Mouse (Mus musculus) CH12.LX (cell line): ENCODE results near the gene Serpinf1. TPM values are rescaled to one million over a fixed set of nuclear protein-coding genes. Genes with fewer than 3 reads are reported as not detected.
A peak's percentile ranks its signal among the peaks of the same experiment; 100 is the strongest.

Experiments used
- DNase-seq: peaks from one replicate; pipeline ENCODE4 v3.0.0-alpha.2; 2013; ENCODE audit errors: extremely low read depth
- H3K27ac ChIP-seq: 2 replicates; pipeline ENCODE4 v1.5.1; 2012; ENCODE audit warnings: low read depth, mild to moderate bottlenecking, control low read depth, moderate library complexity; ENCODE audit not compliant: insufficient read depth
- H3K27me3 ChIP-seq: replicated peaks from 2 replicates; pipeline ENCODE3; 2012; ENCODE audit warnings: inconsistent platforms
- H3K36me3 ChIP-seq, 2 experiments: replicated peaks in 1 of 2; 2 replicates each; pipeline versions ENCODE3 to v1.6.1; 2012; ENCODE audit warnings: inconsistent platforms in 1 of 2, low read length in 1 of 2, mild to moderate bottlenecking in 1 of 2, mixed read lengths in 1 of 2, moderate library complexity in 1 of 2; ENCODE audit not compliant: control insufficient read depth in 1 of 2, insufficient read depth in 1 of 2
- H3K4me1 ChIP-seq, 2 experiments: 2 replicates each; pipeline ENCODE4 v1.6.1; 2012; ENCODE audit warnings: inconsistent platforms in 1 of 2, moderate library complexity in 1 of 2; ENCODE audit not compliant: insufficient read depth in 2 of 2, control insufficient read depth in 1 of 2
- H3K4me2 ChIP-seq: 2 replicates; pipeline ENCODE4 v1.6.1; 2012; ENCODE audit warnings: low read depth, mild to moderate bottlenecking, control low read depth; ENCODE audit not compliant: poor library complexity, insufficient read depth, severe bottlenecking
- H3K4me3 ChIP-seq, 3 experiments: fragments of 150-350 bp in 1 of 3; sonication (generic) in 1 of 3; replicated peaks in 1 of 3; 2 replicates each; pipeline versions ENCODE3 to v1.5.1; 2011 to 2012; ENCODE audit warnings: low read depth in 2 of 3, low read length in 2 of 3, mild to moderate bottlenecking in 2 of 3, moderate library complexity in 2 of 3, control low read depth in 1 of 3, improper control_type of control experiment in 1 of 3, inconsistent platforms in 1 of 3, mixed read lengths in 1 of 3; ENCODE audit not compliant: poor library complexity in 1 of 3
- H3K79me2 ChIP-seq: replicated peaks from 2 replicates; pipeline ENCODE4 v1.6.1; 2012; ENCODE audit warnings: mild to moderate bottlenecking, moderate library complexity; ENCODE audit not compliant: control insufficient read depth, poor library complexity, insufficient read depth, severe bottlenecking; ENCODE audit errors: extremely low read depth
- H3K9ac ChIP-seq: 2 replicates; pipeline ENCODE4 v1.6.1; 2012; ENCODE audit warnings: low read depth, mild to moderate bottlenecking, control low read depth, moderate library complexity; ENCODE audit not compliant: insufficient read depth
- H3K9me3 ChIP-seq: replicated peaks from 2 replicates; pipeline ENCODE3; 2012; ENCODE audit warnings: low read length, inconsistent platforms, mixed read lengths
- CHD2 ChIP-seq: IDR thresholded peaks from 2 replicates; pipeline ENCODE4 v1.6.1; 2011; ENCODE audit warnings: low read length, improper control_type of control experiment
- CTCF ChIP-seq, 2 experiments: IDR thresholded peaks in 1 of 2; conservative IDR thresholded peaks in 1 of 2; 2 replicates each; pipeline ENCODE4 v1.5.1; 2011 to 2012; ENCODE audit warnings: low read depth in 2 of 2, low read length in 2 of 2, improper control_type of control experiment in 1 of 2, inconsistent platforms in 1 of 2, mild to moderate bottlenecking in 1 of 2, moderate library complexity in 1 of 2
- MEF2A ChIP-seq: IDR thresholded peaks from 2 replicates; pipeline ENCODE4 v1.6.1; 2014; ENCODE audit warnings: low read depth, mild to moderate bottlenecking, inconsistent platforms, low read length, improper control_type of control experiment, borderline replicate concordance
- RAD21 ChIP-seq: IDR thresholded peaks from 2 replicates; pipeline ENCODE4 v1.6.1; 2011; ENCODE audit warnings: low read depth, mild to moderate bottlenecking, low read length, improper control_type of control experiment, moderate library complexity
- ZKSCAN1 ChIP-seq: IDR thresholded peaks from 2 replicates; pipeline ENCODE4 v1.6.1; 2012; ENCODE audit warnings: low read depth, inconsistent platforms, low read length, improper control_type of control experiment, borderline replicate concordance
- dilution Hi-C: fragments of 300-500 bp; cut with MboI; formaldehyde crosslinking; loops from 2 replicates; pipeline ENCODE4 v1.14.3; 2020; ENCODE audit warnings: low sequenced_read_pairs; ENCODE audit not compliant: extremely low pct_unique_long_range_greater_than_20kb, extremely low pct_ligation_motif_present
- in situ Hi-C: fragments of 300-500 bp; cut with MboI; formaldehyde crosslinking; loops from 3 replicates; pipeline ENCODE4 v1.14.3; 2019; ENCODE audit warnings: low sequenced_read_pairs, low pct_ligation_motif_present, low pct_unique_long_range_greater_than_20kb, mixed read lengths
- polyA plus RNA-seq: library from polyadenylated mRNA; unstranded; fragments of >175 nt; gene quantifications from 2 replicates; pipeline ENCODE4 v1.2.1, GENCODE M21; 2012; ENCODE audit warnings: low read depth; ENCODE audit not compliant: insufficient read length
- total RNA-seq, 2 experiments: library from RNA; depleted of rRNA; stranded (reverse); fragments of 300-350 nt in 1 of 2; fragments of >200 nt in 1 of 2; gene quantifications; 2 replicates each; pipeline ENCODE4 v1.2.3; 2012 to 2014

Serpinf1 gene
- total and polyA plus RNA-seq, 3 experiments = 26.0 to 131 (median 56.5) TPM

DNA sequence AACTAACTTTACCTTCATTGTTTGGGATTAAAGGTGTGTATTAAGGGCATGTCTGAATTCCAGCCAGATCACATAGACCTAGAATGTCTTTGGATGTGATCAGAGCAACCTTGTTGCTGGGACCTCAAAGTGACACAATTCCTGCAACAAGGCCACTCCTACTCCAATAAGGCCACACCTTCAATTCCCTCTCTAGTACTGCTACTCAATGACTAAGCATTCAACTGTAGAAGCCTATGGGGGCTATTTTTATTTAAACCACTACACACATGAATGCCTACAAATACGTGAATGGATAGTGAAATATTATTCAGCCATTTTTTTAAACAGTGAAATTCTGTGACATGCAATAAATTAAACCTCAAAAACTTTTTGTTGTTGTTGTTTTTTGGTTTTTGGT, 45.4 kb downstream of the Serpinf1 start:
- no peak overlapping the region for H3K4me3 ChIP-seq
- peaks cover 0 to 7% of the 10 kb centered on the region in 2 experiments; a peak in 2 of 4 replicates for H3K4me1 ChIP-seq
- no peaks in the 10 kb centered on the region for H3K9me3 ChIP-seq
- in situ Hi-C loops = no loop called here
- no peak overlapping the region for H3K9ac ChIP-seq
- H3K4me2 ChIP-seq = no peak overlapping the region
- TF ChIP-seq CHD2 (no peak), MEF2A (no peak), ZKSCAN1 (no peak), CTCF (conservative IDR thresholded peaks at IDR 0.05 in 1 of 2, IDR thresholded peaks at IDR 0.05 in 1 of 2; ENCODE audit: low read depth in 2 of 2, low read length in 2 of 2) (no peak), RAD21 (no peak)
- no peaks in the 10 kb centered on the region for H3K27me3 ChIP-seq
- dilution Hi-C loops = no loop called here
- H3K27ac ChIP-seq = no peak overlapping the region
- no peaks in the 10 kb centered on the region for H3K79me2 ChIP-seq
- peaks cover 0 to 12% of the 10 kb centered on the region in 2 experiments for H3K36me3 ChIP-seq
- peak; percentile 24 for DNase-seq

Other genes starting within 250 kb of the Serpinf1 start
- gene Ovca2, start 243.9 kb downstream of the Serpinf1 start, total RNA-seq (2012; rRNA removed) = 20.7 and 28.4 TPM in 2 replicates
- 68.4 and 86.9 TPM in 2 replicates for gene Ovca2, start 243.9 kb downstream of the Serpinf1 start, total RNA-seq (2014; rRNA removed)
- gene Ovca2, start 243.9 kb downstream of the Serpinf1 start, polyA plus RNA-seq = 28.6 and 32.1 TPM in 2 replicates
- gene Dph1, start 231.5 kb downstream of the Serpinf1 start, total RNA-seq (2012; rRNA removed) = 47.7 and 50.6 TPM in 2 replicates
- 56.4 and 57.0 TPM in 2 replicates for gene Dph1, start 231.5 kb downstream of the Serpinf1 start, total RNA-seq (2014; rRNA removed)
- gene Dph1, start 231.5 kb downstream of the Serpinf1 start, polyA plus RNA-seq = 50.9 and 54.7 TPM in 2 replicates
- 0.04 TPM in 2 replicates for gene Rtn4rl1, start 228.9 kb downstream of the Serpinf1 start, total RNA-seq (2012; rRNA removed)
- 0.08 TPM in 1 of 2 replicates, not detected in the other for gene Rtn4rl1, start 228.9 kb downstream of the Serpinf1 start, total RNA-seq (2014; rRNA removed)
- 0.09 and 0.11 TPM in 2 replicates for gene Rtn4rl1, start 228.9 kb downstream of the Serpinf1 start, polyA plus RNA-seq
- 287 and 354 TPM in 2 replicates for gene Rpa1, start 74.4 kb downstream of the Serpinf1 start, total RNA-seq (2012; rRNA removed)
- 357 and 379 TPM in 2 replicates for gene Rpa1, start 74.4 kb downstream of the Serpinf1 start, total RNA-seq (2014; rRNA removed)
- gene Rpa1, start 74.4 kb downstream of the Serpinf1 start, polyA plus RNA-seq = 230 and 247 TPM in 2 replicates
- 11.5 and 13.9 TPM in 2 replicates for gene Smyd4, start 74.3 kb downstream of the Serpinf1 start, total RNA-seq (2012; rRNA removed)
- gene Smyd4, start 74.3 kb downstream of the Serpinf1 start, total RNA-seq (2014; rRNA removed) = 13.9 and 15.4 TPM in 2 replicates
- gene Smyd4, start 74.3 kb downstream of the Serpinf1 start, polyA plus RNA-seq = 11.8 and 12.5 TPM in 2 replicates
- gene Serpinf2, start 16.9 kb upstream of the Serpinf1 start, total RNA-seq (2012; rRNA removed) = 0.08 TPM in 1 of 2 replicates, not detected in the other
- gene Serpinf2, start 16.9 kb upstream of the Serpinf1 start, total RNA-seq (2014; rRNA removed) = 0.11 TPM in 1 of 2 replicates, not detected in the other
- 0.26 TPM in 1 of 2 replicates, not detected in the other for gene Serpinf2, start 16.9 kb upstream of the Serpinf1 start, polyA plus RNA-seq
- gene Wdr81, start 32.0 kb upstream of the Serpinf1 start, total RNA-seq (2012; rRNA removed) = 14.3 and 16.3 TPM in 2 replicates
- 3.0 and 3.1 TPM in 2 replicates for gene Wdr81, start 32.0 kb upstream of the Serpinf1 start, total RNA-seq (2014; rRNA removed)
- gene Wdr81, start 32.0 kb upstream of the Serpinf1 start, polyA plus RNA-seq = 12.7 and 13.7 TPM in 2 replicates
- 0.17 and 0.81 TPM in 2 replicates for gene Tlcd2, start 39.0 kb upstream of the Serpinf1 start, total RNA-seq (2012; rRNA removed)
- not detected in 2 replicates for gene Tlcd2, start 39.0 kb upstream of the Serpinf1 start, total RNA-seq (2014; rRNA removed)
- 0.40 and 0.86 TPM in 2 replicates for gene Tlcd2, start 39.0 kb upstream of the Serpinf1 start, polyA plus RNA-seq
- 246 and 255 TPM in 2 replicates for gene Prpf8, start 64.1 kb upstream of the Serpinf1 start, total RNA-seq (2012; rRNA removed)
- gene Prpf8, start 64.1 kb upstream of the Serpinf1 start, total RNA-seq (2014; rRNA removed) = 168 and 187 TPM in 2 replicates
- 298 and 345 TPM in 2 replicates for gene Prpf8, start 64.1 kb upstream of the Serpinf1 start, polyA plus RNA-seq
- gene Rilp, start 87.4 kb upstream of the Serpinf1 start, total RNA-seq (2012; rRNA removed) = 0.63 and 0.72 TPM in 2 replicates
- 0.17 and 0.31 TPM in 2 replicates for gene Rilp, start 87.4 kb upstream of the Serpinf1 start, total RNA-seq (2014; rRNA removed)
- gene Rilp, start 87.4 kb upstream of the Serpinf1 start, polyA plus RNA-seq = 0.76 and 1.1 TPM in 2 replicates
- 0.59 and 0.76 TPM in 2 replicates for gene Scarf1, start 90.8 kb upstream of the Serpinf1 start, total RNA-seq (2012; rRNA removed)
- 0.24 and 0.28 TPM in 2 replicates for gene Scarf1, start 90.8 kb upstream of the Serpinf1 start, total RNA-seq (2014; rRNA removed)
- gene Scarf1, start 90.8 kb upstream of the Serpinf1 start, polyA plus RNA-seq = 0.76 and 0.90 TPM in 2 replicates
- 6.5 and 8.9 TPM in 2 replicates for gene Slc43a2, start 109.0 kb upstream of the Serpinf1 start, total RNA-seq (2012; rRNA removed)
- 3.5 and 5.0 TPM in 2 replicates for gene Slc43a2, start 109.0 kb upstream of the Serpinf1 start, total RNA-seq (2014; rRNA removed)
- 6.8 and 8.8 TPM in 2 replicates for gene Slc43a2, start 109.0 kb upstream of the Serpinf1 start, polyA plus RNA-seq
- 61.8 and 75.8 TPM in 2 replicates for gene Pitpna, start 165.4 kb upstream of the Serpinf1 start, total RNA-seq (2012; rRNA removed)
- gene Pitpna, start 165.4 kb upstream of the Serpinf1 start, total RNA-seq (2014; rRNA removed) = 80.7 and 84.6 TPM in 2 replicates
- 243 and 290 TPM in 2 replicates for gene Pitpna, start 165.4 kb upstream of the Serpinf1 start, polyA plus RNA-seq
- gene Inpp5k, start 208.3 kb upstream of the Serpinf1 start, total RNA-seq (2012; rRNA removed) = 25.5 and 31.2 TPM in 2 replicates
- gene Inpp5k, start 208.3 kb upstream of the Serpinf1 start, total RNA-seq (2014; rRNA removed) = 40.7 and 41.9 TPM in 2 replicates
- 30.5 and 35.6 TPM in 2 replicates for gene Inpp5k, start 208.3 kb upstream of the Serpinf1 start, polyA plus RNA-seq
- gene Myo1c, start 227.8 kb upstream of the Serpinf1 start, total RNA-seq (2012; rRNA removed) = 41.1 and 47.3 TPM in 2 replicates
- gene Myo1c, start 227.8 kb upstream of the Serpinf1 start, total RNA-seq (2014; rRNA removed) = 21.9 and 24.8 TPM in 2 replicates
- 46.6 and 52.0 TPM in 2 replicates for gene Myo1c, start 227.8 kb upstream of the Serpinf1 start, polyA plus RNA-seq